Mouse (Mus musculus) lung, postnatal 0 days (tissue): ENCODE results near the gene Zfp507.

Experiments
- CTCF ChIP-seq: IDR thresholded peaks from 2 replicates; pipeline ENCODE4 v1.5.1; 2016; ENCODE audit warnings: antibody characterized with exemption, mild to moderate bottlenecking
- EP300 ChIP-seq: IDR thresholded peaks from 2 replicates; pipeline ENCODE4 v1.6.1; 2016; ENCODE audit warnings: antibody characterized with exemption, mild to moderate bottlenecking, control low read depth

- TF ChIP-seq CTCF (no peak), EP300 (no peak)
These were observed 37.7 kb upstream of the Zfp507 start for GRCm38 (mm10) chr7:35840504-35840903.
